Mouse (Mus musculus) limb, embryonic 11.5 days (tissue): ENCODE data around the gene Mc1r. TPM values are rescaled to one million over a fixed set of nuclear protein-coding genes. Genes with fewer than 3 reads are reported as not detected.
"Not testable (repeated sequence)": the region's sequence is repeated elsewhere in the genome, so short reads cannot be mapped to it uniquely, and the experiment has no call there.

ENCODE experiments used
- ATAC-seq: fragments of 200-750 bp; cut with Nextera tagmentation; 2 replicates; pipeline ENCODE4 v1.8.0; 2017; ENCODE audit warnings: low read depth; ENCODE audit not compliant: insufficient number of reproducible peaks, low FRiP score, low TSS enrichment
- DNase-seq: peaks from one replicate; pipeline ENCODE4 v3.0.0-alpha.2; 2015; ENCODE audit warnings: low spot score
- H3K27ac ChIP-seq: fragments of 300-500 bp; sonication (generic); replicated peaks from 2 replicates; pipeline ENCODE4 v1.5.1; 2014; ENCODE audit warnings: low read depth, mild to moderate bottlenecking, low read length
- H3K27me3 ChIP-seq: fragments of 300-500 bp; sonication (generic); 2 replicates; pipeline ENCODE4 v1.6.1; 2014; ENCODE audit warnings: mild to moderate bottlenecking, low read length, mixed read lengths; ENCODE audit not compliant: control insufficient read depth, insufficient read depth
- H3K36me3 ChIP-seq: fragments of 300-500 bp; sonication (generic); 2 replicates; pipeline ENCODE4 v1.6.1; 2014; ENCODE audit warnings: mild to moderate bottlenecking, low read length, moderate library complexity, mixed read lengths; ENCODE audit not compliant: control insufficient read depth, insufficient read depth
- H3K4me1 ChIP-seq: fragments of 300-500 bp; sonication (generic); 2 replicates; pipeline ENCODE4 v1.6.1; 2014; ENCODE audit warnings: low read length, mixed read lengths; ENCODE audit not compliant: control insufficient read depth, insufficient read depth
- H3K4me2 ChIP-seq: fragments of 300-500 bp; sonication (generic); 2 replicates; pipeline ENCODE4 v1.6.1; 2014; ENCODE audit warnings: low read depth, mild to moderate bottlenecking, moderate library complexity; ENCODE audit not compliant: severe bottlenecking
- H3K4me3 ChIP-seq: fragments of 300-500 bp; sonication (generic); 2 replicates; pipeline ENCODE4 v1.5.1; 2014; ENCODE audit warnings: low read depth, low read length
- H3K9ac ChIP-seq: fragments of 300-500 bp; sonication (generic); 2 replicates; pipeline ENCODE4 v1.6.1; 2014; ENCODE audit warnings: mild to moderate bottlenecking, low read length
- H3K9me3 ChIP-seq: fragments of 300-500 bp; sonication (generic); 2 replicates; pipeline ENCODE4 v1.6.1; 2016; ENCODE audit warnings: low read length; ENCODE audit not compliant: control insufficient read depth
- WGBS: fragments of 180-500 bp; shearing (Covaris S2); extraction: QIAGEN DNeasy Blood & Tissue Kit; methylation state at CpG from one replicate; pipeline ENCODE4 v1.1.7; 2014; 5-methylcytosine and 5-hydroxymethylcytosine counted together
- polyA plus RNA-seq: library from polyadenylated mRNA; unstranded; fragments of >200 nt; fragmentation: Nextera tagmentation; extraction: Ambion mirVana; gene quantifications from 2 replicates; pipeline ENCODE4 v1.2.1, GENCODE M21; 2014

Gene Mc1r
- polyA plus RNA-seq, 1 experiment from 2014 or later = not detected

DNA sequence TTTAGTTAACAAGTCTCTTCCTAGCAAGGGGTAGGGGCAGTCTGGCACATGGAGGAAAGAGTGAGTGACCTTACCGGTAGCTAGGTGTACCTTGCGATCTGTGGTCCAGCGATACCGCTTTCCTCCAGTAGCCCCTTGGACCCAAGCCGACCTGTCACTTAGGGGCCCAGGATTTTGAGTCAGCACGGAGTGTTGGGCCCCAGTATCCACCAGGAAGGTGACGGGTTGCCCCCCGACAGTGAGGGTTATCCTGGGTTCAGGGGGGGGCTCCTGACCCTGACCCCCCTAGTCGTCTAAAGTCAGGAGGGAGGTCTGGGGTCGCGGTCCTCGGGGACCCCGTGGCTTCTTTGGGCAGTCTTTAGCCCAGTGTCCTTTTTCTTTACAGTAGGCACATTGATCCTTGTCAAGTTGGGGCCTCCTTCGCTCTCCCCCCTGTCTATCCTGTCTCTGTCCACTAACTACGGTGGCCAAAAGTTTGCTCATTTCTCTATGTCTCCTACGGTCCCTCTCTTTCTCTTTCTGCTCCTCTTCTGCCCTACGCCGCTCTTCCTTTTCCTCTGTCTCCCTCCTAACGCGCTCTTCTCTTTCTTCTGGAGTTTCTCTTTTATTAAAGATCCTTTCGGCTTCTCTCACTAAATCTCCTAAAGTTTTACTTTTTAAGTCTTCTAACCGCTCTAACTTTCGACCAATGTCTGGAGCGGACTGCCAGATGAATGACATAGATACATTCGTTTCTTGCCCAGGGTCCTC, 24.9 kb downstream of the Mc1r start:
- no peak for DNase-seq
- Histone ChIP-seq H3K36me3 (no peaks in the 10 kb centered on the region), H3K4me2 (no peak overlapping the region), H3K27ac (no peak overlapping the region), H3K9ac (no peak overlapping the region), H3K4me3 (no peak overlapping the region), H3K9me3 (peaks cover 21% of the 10 kb centered on the region; the same call in 1 of the 2 replicates), H3K27me3 (no peaks in the 10 kb centered on the region), H3K4me1 (no peaks in the 10 kb centered on the region)
- ATAC-seq = no peak
- 95% methylated on average over 25 of the region's 25 CpGs for WGBS

- Histone ChIP-seq H3K4me2 (no peak overlapping the region), H3K36me3 (no peaks in the 10 kb centered on the region), H3K9ac (no peak overlapping the region), H3K27me3 (no peaks in the 10 kb centered on the region), H3K4me1 (no peaks in the 10 kb centered on the region), H3K27ac (no peak overlapping the region), H3K9me3 (peaks cover 21% of the 10 kb centered on the region; the same call in 1 of the 2 replicates), H3K4me3 (no peak overlapping the region)
- DNase-seq = no peak
- WGBS = 96% methylated on average over 16 of the region's 16 CpGs
- ATAC-seq = no peak
These were observed 25.5 kb downstream of the Mc1r start for GRCm38 (mm10) chr8:123432381-123432780.

DNA sequence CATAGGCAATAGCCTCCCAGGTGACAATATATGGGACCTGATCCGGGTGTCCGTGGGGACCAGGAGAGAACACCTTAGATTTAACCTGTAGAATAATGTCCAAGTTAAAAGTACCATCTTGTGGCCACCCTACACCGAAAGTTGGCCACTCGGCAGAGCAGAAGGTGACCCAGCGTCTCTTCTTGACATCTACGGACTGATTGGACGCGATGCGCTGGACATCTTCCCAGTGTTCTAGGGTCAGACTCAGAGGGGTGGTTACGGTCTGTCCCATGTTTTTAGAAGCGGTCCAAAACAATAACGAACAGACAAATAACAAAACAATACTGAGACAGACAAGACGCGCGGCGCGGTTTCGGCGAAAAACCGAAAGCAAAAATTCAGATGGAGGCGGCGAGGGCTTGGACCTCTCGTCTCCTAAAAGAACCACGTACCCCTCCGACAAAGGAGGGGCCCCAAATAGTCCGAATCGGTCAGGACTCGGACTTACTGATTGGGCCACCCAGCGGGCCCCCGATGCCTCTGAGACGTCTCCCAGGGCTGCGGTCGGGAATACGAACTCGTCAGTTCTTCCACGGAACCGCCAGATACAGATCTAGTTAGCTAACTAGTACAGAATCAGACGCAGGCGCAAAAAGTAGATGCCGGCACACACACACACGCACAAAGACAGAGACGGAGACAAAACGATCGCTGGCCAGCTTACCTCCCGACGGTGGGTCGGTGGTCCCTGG, 26.5 kb downstream of the Mc1r start:
- H3K4me3 ChIP-seq, H3K36me3 ChIP-seq, DNase-seq, H3K4me2 ChIP-seq, H3K4me1 ChIP-seq, ATAC-seq, H3K27me3 ChIP-seq, H3K27ac ChIP-seq, H3K9ac ChIP-seq: not testable (repeated sequence)
- WGBS = 96% methylated on average over 44 of the region's 47 CpGs
- H3K9me3 ChIP-seq = peaks cover 14% of the 10 kb centered on the region; the same call in 1 of the 2 replicates

GRCm38 (mm10) chr8:123441788-123442187, 34.9 kb downstream of the Mc1r start:
- Histone ChIP-seq H3K9me3 (no peaks in the 10 kb centered on the region), H3K27me3 (no peaks in the 10 kb centered on the region), H3K4me2 (no peak overlapping the region), H3K27ac (no peak overlapping the region), H3K9ac (no peak overlapping the region), H3K4me3 (no peak overlapping the region), H3K4me1 (0 out of 2 replicates have a peak, but pooled peaks cover 2% of the 10 kb centered on the region), H3K36me3 (no peaks in the 10 kb centered on the region)
- WGBS = 94% methylated on average over 2 of the region's 2 CpGs
- DNase-seq (no peak), ATAC-seq (no peak)

GRCm38 (mm10) chr8:123442351-123442750, 35.4 kb downstream of the Mc1r start:
- H3K4me1 ChIP-seq = 0 out of 2 replicates have a peak, but pooled peaks cover 2% of the 10 kb centered on the region
- no peak overlapping the region; the same call in 1 of the 2 replicates for H3K9ac ChIP-seq
- H3K4me3 ChIP-seq = peak overlapping the region; percentile 64; the same call in 1 of the 2 replicates
- WGBS = 80% methylated on average over 5 of the region's 5 CpGs
- ATAC-seq = peak; percentile 10; the same call in 1 of the 2 replicates
- H3K9me3 ChIP-seq = no peaks in the 10 kb centered on the region
- peak overlapping the region; percentile 48; the same call in 1 of the 2 replicates for H3K4me2 ChIP-seq
- no peaks in the 10 kb centered on the region for H3K27me3 ChIP-seq
- no peak for DNase-seq
- no peaks in the 10 kb centered on the region for H3K36me3 ChIP-seq
- no peak overlapping the region for H3K27ac ChIP-seq

GRCm38 (mm10) chr8:123442871-123443575, 36.1 kb downstream of the Mc1r start:
- peak overlapping the region; percentile 89 for H3K9ac ChIP-seq
- H3K4me1 ChIP-seq = 0 out of 2 replicates have a peak, but pooled peaks cover 2% of the 10 kb centered on the region
- H3K4me3 ChIP-seq = peak overlapping the region; percentile 64
- DNase-seq (peak; percentile 95), ATAC-seq (peak; percentile 93)
- no peaks in the 10 kb centered on the region for H3K27me3 ChIP-seq
- H3K27ac ChIP-seq = no peak overlapping the region; the same call in 1 of the 2 replicates
- no peaks in the 10 kb centered on the region for H3K36me3 ChIP-seq
- no peaks in the 10 kb centered on the region for H3K9me3 ChIP-seq
- peak overlapping the region; percentile 48 for H3K4me2 ChIP-seq
- WGBS = 2% methylated on average over 41 of the region's 41 CpGs

DNA sequence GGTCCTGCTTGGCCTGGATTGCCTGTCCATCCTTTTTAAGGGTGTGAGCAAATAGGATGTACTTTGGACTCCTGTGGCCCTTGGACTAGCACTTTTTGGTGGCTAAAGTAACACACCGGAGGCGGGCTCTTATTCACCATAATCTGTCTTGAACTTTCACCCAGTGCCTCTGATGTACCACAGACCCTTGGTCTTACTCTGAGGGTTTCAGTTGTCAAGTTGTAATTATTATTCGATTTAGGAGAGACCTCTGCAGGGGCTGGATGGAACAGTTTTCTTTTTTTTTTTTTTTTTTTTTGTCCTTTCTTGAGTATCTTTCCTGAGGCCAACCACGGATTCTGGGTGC, 36.6 kb downstream of the Mc1r start:
- 0 out of 2 replicates have a peak, but pooled peaks cover 2% of the 10 kb centered on the region for H3K4me1 ChIP-seq
- 34% methylated on average over 4 of the region's 4 CpGs for WGBS
- peak overlapping the region; percentile 89 for H3K9ac ChIP-seq
- no peak for ATAC-seq
- H3K4me3 ChIP-seq = peak overlapping the region; percentile 64
- H3K27ac ChIP-seq = no peak overlapping the region
- peak overlapping the region; percentile 48 for H3K4me2 ChIP-seq
- H3K36me3 ChIP-seq = no peaks in the 10 kb centered on the region
- H3K9me3 ChIP-seq = no peaks in the 10 kb centered on the region
- DNase-seq = no peak
- no peaks in the 10 kb centered on the region for H3K27me3 ChIP-seq

GRCm38 (mm10) chr8:123444131-123444530, 37.2 kb downstream of the Mc1r start:
- Histone ChIP-seq H3K9me3 (no peaks in the 10 kb centered on the region), H3K4me1 (0 out of 2 replicates have a peak, but pooled peaks cover 2% of the 10 kb centered on the region), H3K27me3 (no peaks in the 10 kb centered on the region), H3K9ac (no peak overlapping the region), H3K36me3 (no peaks in the 10 kb centered on the region), H3K4me3 (no peak overlapping the region), H3K4me2 (no peak overlapping the region; the same call in 1 of the 2 replicates), H3K27ac (no peak overlapping the region)
- 83% methylated on average over 6 of the region's 6 CpGs for WGBS
- no peak for DNase-seq
- ATAC-seq = no peak
